Mouse (Mus musculus): Measurements from ENCODE around the gene Slc2a13. TPM values are rescaled to one million over a fixed set of nuclear protein-coding genes. Genes with fewer than 3 reads are reported as not detected.

Slc2a13 gene
- polyA plus RNA-seq, 1 experiment, result 18.2 TPM

DNA sequence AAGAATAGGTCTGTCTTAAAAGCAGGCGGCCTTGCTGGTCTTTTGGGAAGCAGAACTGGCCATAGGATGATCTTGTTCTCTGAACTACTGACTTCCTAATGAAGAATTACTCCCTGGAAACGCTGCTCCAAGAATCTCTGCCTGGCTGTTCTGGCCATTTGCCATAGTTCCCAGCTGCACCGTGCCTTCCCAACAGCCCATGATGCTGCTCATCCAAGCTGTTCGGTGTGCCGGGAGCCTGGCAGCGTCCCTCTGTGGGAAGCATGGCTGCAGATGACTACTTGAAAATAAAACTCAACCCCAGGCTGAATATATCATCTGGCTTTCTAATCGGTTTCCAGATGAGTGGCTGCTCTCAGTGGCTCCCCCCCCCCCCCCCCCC lies 199.9 kb downstream of the Slc2a13 start:
- Histone ChIP-seq H3K4me3 (replicated peaks; ENCODE audit: insufficient read depth, low read depth, low read length) (no peak overlapping the region), H3K27ac (ENCODE audit: insufficient read depth, low read length) (no peak overlapping the region), H3K4me1 (ENCODE audit: control insufficient read depth, insufficient read depth, low read length) (peaks cover 20% of the 10 kb centered on the region), H3K27me3 (ENCODE audit: control insufficient read depth, insufficient read depth, low read length) (no peaks in the 10 kb centered on the region)
- WGBS, result 15% methylated on average over 7 of the region's 7 CpGs
- TF ChIP-seq CTCF (IDR thresholded peaks at IDR 0.05; ENCODE audit: borderline replicate concordance, insufficient read depth, low read depth, low read length), result no peak
- TF ChIP-seq POLR2A (IDR thresholded peaks at IDR 0.05; ENCODE audit: borderline replicate concordance, insufficient read depth, low read length), result no peak
- DNase-seq, result peak; percentile 72 to 82

DNA sequence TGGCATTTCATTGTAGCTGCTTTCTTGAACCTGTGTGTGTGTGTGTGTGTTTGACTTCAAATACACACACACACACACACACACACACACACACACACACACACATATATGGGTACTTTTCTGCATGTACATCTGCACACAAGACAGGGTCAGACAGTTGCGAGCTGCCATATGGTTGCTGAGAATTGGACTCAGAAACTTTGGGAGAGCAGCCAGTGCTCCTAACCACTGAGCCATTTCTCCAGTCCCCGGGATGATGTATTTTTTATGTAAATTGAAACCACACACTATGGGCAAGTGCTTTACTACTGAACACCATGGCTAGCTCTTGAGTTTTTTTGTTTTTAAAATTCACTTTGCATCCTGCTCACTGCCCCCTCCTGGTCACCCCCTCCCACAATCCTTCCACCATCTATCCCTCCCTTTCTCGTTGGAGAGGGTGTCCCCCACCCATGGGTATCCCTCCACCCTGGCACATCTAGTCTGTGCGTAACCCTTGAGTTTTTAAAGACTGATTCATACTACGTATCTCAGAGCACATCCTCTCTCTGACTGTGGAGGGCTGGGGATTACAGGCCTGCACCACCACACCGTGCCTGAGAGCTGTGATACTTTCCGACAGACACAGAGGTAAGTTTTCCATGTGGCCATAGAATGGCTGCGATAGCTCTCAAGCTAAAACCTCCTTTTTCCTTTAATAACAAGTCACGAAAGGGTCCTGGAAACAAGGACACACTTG lies 200.4 kb downstream of the Slc2a13 start:
- WGBS, result 43% methylated on average over 9 of the region's 9 CpGs
- H3K27ac ChIP-seq (ENCODE audit: insufficient read depth, low read length), result peak overlapping the region; percentile 21; the same call in 1 of the 2 replicates
- H3K4me1 ChIP-seq (ENCODE audit: control insufficient read depth, insufficient read depth, low read length), result peaks cover 20% of the 10 kb centered on the region
- no peak for TF ChIP-seq POLR2A (IDR thresholded peaks at IDR 0.05; ENCODE audit: borderline replicate concordance, insufficient read depth, low read length)
- no peak for TF ChIP-seq CTCF (IDR thresholded peaks at IDR 0.05; ENCODE audit: borderline replicate concordance, insufficient read depth, low read depth, low read length)
- H3K27me3 ChIP-seq (ENCODE audit: control insufficient read depth, insufficient read depth, low read length), result no peaks in the 10 kb centered on the region
- H3K4me3 ChIP-seq (replicated peaks; ENCODE audit: insufficient read depth, low read depth, low read length), result no peak overlapping the region
- DNase-seq, result peak in 1 of 2 experiments; percentile 38

DNA sequence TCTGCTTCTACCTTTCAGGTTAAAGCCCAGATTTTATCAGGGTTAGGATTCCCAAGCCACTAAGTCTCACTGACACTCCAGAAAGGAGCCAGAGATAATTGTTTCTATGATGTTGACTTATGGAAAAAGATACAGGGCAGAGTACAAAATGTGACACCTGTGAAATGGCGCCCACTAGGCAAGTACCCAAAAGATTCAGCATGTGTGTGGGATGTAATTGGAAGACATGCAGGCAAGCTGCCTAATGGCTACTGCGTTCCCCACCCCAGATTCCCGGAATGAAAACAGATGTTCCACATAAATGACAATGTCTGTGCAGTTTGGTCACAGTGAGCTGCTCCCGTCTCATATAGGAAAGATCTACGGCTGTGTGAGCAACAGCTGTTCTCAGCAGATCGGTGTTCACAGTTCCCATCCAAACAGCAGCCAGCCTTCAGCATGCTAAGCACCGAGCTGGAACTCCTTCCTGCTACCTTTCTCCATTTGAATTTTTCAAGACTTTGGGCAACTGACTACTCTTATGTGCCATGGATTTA lies 201.1 kb downstream of the Slc2a13 start:
- 54% methylated on average over 7 of the region's 7 CpGs for WGBS
- Histone ChIP-seq H3K4me1 (ENCODE audit: control insufficient read depth, insufficient read depth, low read length) (peaks cover 20% of the 10 kb centered on the region), H3K4me3 (replicated peaks; ENCODE audit: insufficient read depth, low read depth, low read length) (no peak overlapping the region), H3K27ac (ENCODE audit: insufficient read depth, low read length) (peak overlapping the region; percentile 20; the same call in 1 of the 2 replicates), H3K27me3 (ENCODE audit: control insufficient read depth, insufficient read depth, low read length) (no peaks in the 10 kb centered on the region)
- no peak for DNase-seq
- no peak for TF ChIP-seq POLR2A (IDR thresholded peaks at IDR 0.05; ENCODE audit: borderline replicate concordance, insufficient read depth, low read length)
- no peak for TF ChIP-seq CTCF (IDR thresholded peaks at IDR 0.05; ENCODE audit: borderline replicate concordance, insufficient read depth, low read depth, low read length)

DNA sequence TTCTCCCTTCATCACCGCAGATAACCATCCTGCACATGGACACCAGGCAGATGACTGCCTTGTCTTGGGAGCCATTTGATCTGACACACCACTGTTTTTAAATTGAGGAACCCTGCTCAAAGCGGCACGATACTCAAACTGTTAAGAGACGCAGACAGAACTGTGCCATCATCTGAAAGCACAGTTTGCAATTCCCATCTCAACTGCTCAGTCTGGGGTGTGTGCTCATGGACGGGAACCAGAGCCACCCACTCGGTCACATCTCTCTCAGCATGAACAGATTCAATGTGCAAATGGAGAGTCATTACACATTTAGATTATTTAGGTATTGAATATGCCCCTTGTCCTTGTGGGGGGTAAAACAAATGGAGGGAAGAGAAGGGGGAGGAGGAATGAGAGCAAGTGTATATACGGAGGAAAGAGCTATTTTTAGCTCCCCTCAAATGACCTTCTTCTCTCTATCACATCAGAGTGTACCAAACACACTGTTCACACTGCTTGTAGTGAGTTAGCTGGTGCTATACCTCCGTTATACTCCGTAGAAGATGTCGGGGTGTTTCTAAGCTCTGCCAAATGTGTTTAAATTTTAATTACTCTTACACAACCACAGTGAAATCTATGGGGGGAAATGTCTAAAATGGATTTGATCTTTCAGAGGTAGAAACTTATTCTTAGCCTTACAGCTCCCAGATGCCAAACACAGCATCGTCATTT lies 203.2 kb downstream of the Slc2a13 start:
- peak overlapping the region; percentile 14 for H3K27ac ChIP-seq (ENCODE audit: insufficient read depth, low read length)
- 34% methylated on average over 11 of the region's 11 CpGs for WGBS
- H3K27me3 ChIP-seq (ENCODE audit: control insufficient read depth, insufficient read depth, low read length), result no peaks in the 10 kb centered on the region
- peak overlapping the region; percentile 13 for H3K4me3 ChIP-seq (replicated peaks; ENCODE audit: insufficient read depth, low read depth, low read length)
- TF ChIP-seq CTCF (IDR thresholded peaks at IDR 0.05; ENCODE audit: borderline replicate concordance, insufficient read depth, low read depth, low read length), result no peak
- no peak for TF ChIP-seq POLR2A (IDR thresholded peaks at IDR 0.05; ENCODE audit: borderline replicate concordance, insufficient read depth, low read length)
- peaks cover 20% of the 10 kb centered on the region for H3K4me1 ChIP-seq (ENCODE audit: control insufficient read depth, insufficient read depth, low read length)
- DNase-seq, result peak; percentile 26 to 31

DNA sequence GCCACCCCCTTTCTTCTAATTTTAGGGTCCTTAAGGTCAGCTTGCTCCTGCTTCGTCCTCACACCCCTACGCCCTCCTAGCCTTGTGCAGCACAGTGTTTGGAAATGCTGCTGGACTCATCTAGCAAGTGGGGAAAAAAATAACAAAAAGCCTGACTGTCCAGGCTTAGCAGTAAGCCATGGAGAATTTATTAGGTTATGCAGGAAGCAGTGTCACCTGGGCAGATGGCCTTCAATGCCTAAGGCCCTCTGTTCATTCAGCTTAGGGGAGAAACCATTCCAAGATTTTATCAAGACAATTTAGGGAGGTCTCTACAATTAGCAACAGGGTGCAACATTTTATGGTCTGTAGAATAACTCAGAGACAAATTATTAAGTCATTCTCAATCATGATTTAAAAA lies 212.6 kb downstream of the Slc2a13 start:
- TF ChIP-seq CTCF (IDR thresholded peaks at IDR 0.05; ENCODE audit: borderline replicate concordance, insufficient read depth, low read depth, low read length), result no peak
- TF ChIP-seq POLR2A (IDR thresholded peaks at IDR 0.05; ENCODE audit: borderline replicate concordance, insufficient read depth, low read length), result no peak
- peaks cover 3% of the 10 kb centered on the region; the same call in 1 of the 2 replicates for H3K4me1 ChIP-seq (ENCODE audit: control insufficient read depth, insufficient read depth, low read length)
- peak in 1 of 2 experiments; percentile 44 for DNase-seq
- H3K4me3 ChIP-seq (replicated peaks; ENCODE audit: insufficient read depth, low read depth, low read length), result no peak overlapping the region
- no peaks in the 10 kb centered on the region for H3K27me3 ChIP-seq (ENCODE audit: control insufficient read depth, insufficient read depth, low read length)
- H3K27ac ChIP-seq (ENCODE audit: insufficient read depth, low read length), result no peak overlapping the region
- 57% methylated on average over 2 of the region's 2 CpGs for WGBS

DNA sequence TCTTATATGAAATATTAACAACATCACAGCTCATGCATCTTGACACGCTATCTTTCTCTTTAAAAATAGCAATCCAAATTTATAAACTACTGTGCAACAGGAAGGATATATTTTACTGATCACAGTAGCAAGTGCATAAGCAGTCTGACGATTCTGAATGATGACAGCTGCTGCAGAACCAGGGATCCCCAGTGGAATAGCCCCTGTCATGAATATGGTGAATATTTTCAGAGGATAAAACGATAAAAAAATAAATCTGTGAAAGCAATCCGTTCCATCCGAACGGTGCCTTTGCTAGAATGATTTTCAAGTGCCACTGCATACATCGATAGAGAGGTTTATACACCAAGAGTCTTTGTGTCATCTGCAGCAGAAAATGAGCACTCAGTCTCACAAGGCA lies 222.1 kb downstream of the Slc2a13 start:
- no peak for DNase-seq
- no peaks in the 10 kb centered on the region; the same call in 1 of the 2 replicates for H3K4me1 ChIP-seq (ENCODE audit: control insufficient read depth, insufficient read depth, low read length)
- WGBS, result 23% methylated on average over 7 of the region's 7 CpGs
- H3K27me3 ChIP-seq (ENCODE audit: control insufficient read depth, insufficient read depth, low read length), result no peaks in the 10 kb centered on the region
- H3K4me3 ChIP-seq (replicated peaks; ENCODE audit: insufficient read depth, low read depth, low read length), result no peak overlapping the region
- no peak overlapping the region for H3K27ac ChIP-seq (ENCODE audit: insufficient read depth, low read length)
- TF ChIP-seq CTCF (IDR thresholded peaks at IDR 0.05; ENCODE audit: borderline replicate concordance, insufficient read depth, low read depth, low read length), result no peak
- TF ChIP-seq POLR2A (IDR thresholded peaks at IDR 0.05; ENCODE audit: borderline replicate concordance, insufficient read depth, low read length), result no peak

DNA sequence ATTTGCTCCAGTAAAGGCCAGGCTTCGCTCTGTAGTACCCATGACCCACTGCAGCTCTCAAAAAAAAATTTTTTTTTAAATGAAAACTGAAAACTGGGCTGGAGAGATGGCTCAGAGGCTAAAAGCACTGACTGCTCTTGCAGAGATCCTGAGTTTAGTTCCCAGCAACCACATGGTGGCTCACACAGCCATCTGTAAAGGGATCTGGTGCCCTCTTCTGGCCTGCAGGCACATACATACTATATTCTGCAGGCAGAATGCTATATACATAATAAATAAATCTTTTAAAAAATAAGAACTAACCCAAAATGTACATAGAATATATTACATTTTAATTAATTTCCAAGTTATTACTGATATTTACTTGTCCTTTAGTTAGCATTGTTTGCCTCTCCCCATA lies 234.7 kb downstream of the Slc2a13 start:
- DNase-seq, result no peak
- no peak for TF ChIP-seq POLR2A (IDR thresholded peaks at IDR 0.05; ENCODE audit: borderline replicate concordance, insufficient read depth, low read length)
- TF ChIP-seq CTCF (IDR thresholded peaks at IDR 0.05; ENCODE audit: borderline replicate concordance, insufficient read depth, low read depth, low read length), result peak; percentile 42; the same call in 1 of the 2 replicates
- no peak overlapping the region for H3K27ac ChIP-seq (ENCODE audit: insufficient read depth, low read length)
- no peak overlapping the region for H3K4me3 ChIP-seq (replicated peaks; ENCODE audit: insufficient read depth, low read depth, low read length)
- H3K4me1 ChIP-seq (ENCODE audit: control insufficient read depth, insufficient read depth, low read length), result no peaks in the 10 kb centered on the region; the same call in 1 of the 2 replicates
- H3K27me3 ChIP-seq (ENCODE audit: control insufficient read depth, insufficient read depth, low read length), result no peaks in the 10 kb centered on the region
- WGBS, result 90% methylated on average over 1 of the region's 1 CpGs

Measured in cerebellum, adult 2 months (tissue).